ENCODE assay signal across 16 mouse cellular contexts in genomic region chr3:131818806-131819205, GRCm38 (mm10).
"Had no signal": no experiment of that assay in that cellular context is flagged by ENCODE, and none has a peak within 500 bp of the region (broad histone marks: within the 10 kb centered on the region; RNA-seq: fewer than 3 reads in every experiment).

No protein-coding gene starts in this region.

- H3K4me3 ChIP-seq: neural tube, embryonic 13.5 days; neural tube, embryonic 15.5 days; stomach, embryonic 15.5 days had no signal

- H3K36me3 ChIP-seq: neural tube, embryonic 13.5 days; neural tube, embryonic 15.5 days; stomach, embryonic 15.5 days had no signal

- H3K27me3 ChIP-seq: neural tube, embryonic 13.5 days; neural tube, embryonic 15.5 days; stomach, embryonic 15.5 days had no signal

- H3K9me3 ChIP-seq: neural tube, embryonic 13.5 days; neural tube, embryonic 15.5 days; stomach, embryonic 15.5 days had no signal

- H3K27ac ChIP-seq: neural tube, embryonic 13.5 days; neural tube, embryonic 15.5 days; stomach, embryonic 15.5 days; stomach, postnatal 0 days had no signal

- DNase-seq: retina, postnatal 1 day; right cerebral cortex, adult 18-20 months; right cerebral cortex, postnatal 14 days; right cerebral cortex, postnatal 25 days; right cerebral cortex, postnatal 4 days; spleen, adult 18-20 months; thymus, adult 18-20 months; thymus, adult 2 months; thymus, postnatal 14 days; thymus, postnatal 25 days; thymus, postnatal 36 days; thymus, postnatal 4 days had no signal

- H3K4me2 ChIP-seq: neural tube, embryonic 13.5 days; neural tube, embryonic 15.5 days; stomach, embryonic 15.5 days had no signal

- H3K9ac ChIP-seq: neural tube, embryonic 13.5 days; neural tube, embryonic 15.5 days; stomach, embryonic 15.5 days had no signal

- H3K4me1 ChIP-seq: neural tube, embryonic 13.5 days; neural tube, embryonic 15.5 days; stomach, embryonic 15.5 days had no signal
